21 mouse cellular contexts compared by ENCODE assay signal in genomic region chr11:62016985-62017384, GRCm38 (mm10).
"Had no signal": no experiment of that assay in that cellular context is flagged by ENCODE, and none has a peak within 500 bp of the region (broad histone marks: within the 10 kb centered on the region; RNA-seq: fewer than 3 reads in every experiment).

No protein-coding gene starts in this region.

- H3K4me1 ChIP-seq: neural tube, embryonic 13.5 days; stomach, embryonic 15.5 days had no signal

- H3K9me3 ChIP-seq: limb, embryonic 10.5 days; limb, embryonic 13.5 days; liver, embryonic 13.5 days; midbrain, embryonic 10.5 days; midbrain, embryonic 13.5 days; neural tube, embryonic 13.5 days; stomach, embryonic 15.5 days had no signal

- DNase-seq: kidney, adult 18-20 months; kidney, adult 9 months; kidney, postnatal 14 days; kidney, postnatal 4 days; liver; liver, embryonic 13.5 days; lung, embryonic 14.5 days; lung, postnatal 36 days; retina, postnatal 1 day; right cerebral cortex, postnatal 25 days; spleen, adult 18-20 months; thymus, postnatal 25 days had no signal

- H3K27me3 ChIP-seq: limb, embryonic 13.5 days; liver, embryonic 13.5 days; neural tube, embryonic 13.5 days; stomach, embryonic 15.5 days had no signal

- H3K4me3 ChIP-seq: limb, embryonic 10.5 days; limb, embryonic 13.5 days; liver, embryonic 13.5 days; midbrain, embryonic 10.5 days; midbrain, embryonic 13.5 days; myocyte; neural tube, embryonic 13.5 days; stomach, embryonic 15.5 days had no signal

- H3K4me2 ChIP-seq: limb, embryonic 13.5 days; liver, embryonic 13.5 days; lung, embryonic 14.5 days; midbrain, embryonic 13.5 days; neural tube, embryonic 13.5 days; stomach, embryonic 15.5 days had no signal

- ATAC-seq: lung, postnatal 0 days; midbrain, embryonic 13.5 days; midbrain, embryonic 16.5 days had no signal

- H3K27ac ChIP-seq: limb, embryonic 10.5 days; limb, embryonic 13.5 days; liver, embryonic 13.5 days; midbrain, embryonic 10.5 days; midbrain, embryonic 13.5 days; neural tube, embryonic 13.5 days; stomach, embryonic 15.5 days had no signal

- H3K9ac ChIP-seq: limb, embryonic 13.5 days; liver, embryonic 13.5 days; lung, embryonic 14.5 days; midbrain, embryonic 13.5 days; neural tube, embryonic 13.5 days; stomach, embryonic 15.5 days had no signal

- H3K36me3 ChIP-seq: limb, embryonic 10.5 days; limb, embryonic 13.5 days; liver, embryonic 13.5 days; midbrain, embryonic 10.5 days; midbrain, embryonic 13.5 days; neural tube, embryonic 13.5 days; stomach, embryonic 15.5 days had no signal
